Mouse (Mus musculus) heart, embryonic 13.5 days (tissue): ENCODE results near the gene Snx11. TPM values are rescaled to one million over a fixed set of nuclear protein-coding genes. Genes with fewer than 3 reads are reported as not detected.

Source experiments
- ATAC-seq: fragments of 200-750 bp; cut with Nextera tagmentation; 2 replicates; pipeline ENCODE4 v1.8.0; 2017; ENCODE audit warnings: moderate TSS enrichment; ENCODE audit not compliant: insufficient number of reproducible peaks, low FRiP score, low TSS enrichment; ENCODE audit errors: extremely low read depth
- H3K27ac ChIP-seq: fragments of 300-500 bp; sonication (generic); replicated peaks from 2 replicates; pipeline ENCODE4 v1.5.1; 2015; ENCODE audit warnings: moderate library complexity, mild to moderate bottlenecking, inconsistent platforms
- H3K27me3 ChIP-seq: fragments of 300-500 bp; sonication (generic); replicated peaks from 2 replicates; pipeline ENCODE4 v1.6.1; 2015; ENCODE audit warnings: mild to moderate bottlenecking, inconsistent platforms
- H3K36me3 ChIP-seq: fragments of 300-500 bp; sonication (generic); 2 replicates; pipeline ENCODE4 v1.6.1; 2015; ENCODE audit warnings: mild to moderate bottlenecking, inconsistent platforms
- H3K4me1 ChIP-seq: fragments of 300-500 bp; sonication (generic); 2 replicates; pipeline ENCODE4 v1.6.1; 2015; ENCODE audit warnings: inconsistent platforms
- H3K4me2 ChIP-seq: fragments of 300-500 bp; sonication (generic); 2 replicates; pipeline ENCODE4 v1.6.1; 2015; ENCODE audit warnings: inconsistent platforms, mild to moderate bottlenecking, moderate library complexity
- H3K4me3 ChIP-seq: fragments of 300-500 bp; sonication (generic); 2 replicates; pipeline ENCODE4 v1.5.1; 2015; ENCODE audit warnings: moderate library complexity, mild to moderate bottlenecking, inconsistent platforms
- H3K9ac ChIP-seq: fragments of 300-500 bp; sonication (generic); 2 replicates; pipeline ENCODE4 v1.6.1; 2015; ENCODE audit warnings: inconsistent platforms, mild to moderate bottlenecking, moderate library complexity
- H3K9me3 ChIP-seq: fragments of 300-500 bp; sonication (generic); 2 replicates; pipeline ENCODE4 v1.6.1; 2016; ENCODE audit warnings: inconsistent platforms
- WGBS: fragments of 180-500 bp; shearing (Covaris S2); methylation state at CpG from one replicate; pipeline ENCODE4 v1.1.7; 2015; ENCODE audit warnings: mixed read lengths; 5-methylcytosine and 5-hydroxymethylcytosine counted together
- polyA plus RNA-seq: library from polyadenylated mRNA; unstranded; fragments of >200 nt; fragmentation: Nextera tagmentation; extraction: Ambion mirVana; gene quantifications from 2 replicates; pipeline ENCODE4 v1.2.1, GENCODE M21; 2015

Snx11 gene
- polyA plus RNA-seq, 1 experiment from 2014 or later = 11.8 TPM

DNA sequence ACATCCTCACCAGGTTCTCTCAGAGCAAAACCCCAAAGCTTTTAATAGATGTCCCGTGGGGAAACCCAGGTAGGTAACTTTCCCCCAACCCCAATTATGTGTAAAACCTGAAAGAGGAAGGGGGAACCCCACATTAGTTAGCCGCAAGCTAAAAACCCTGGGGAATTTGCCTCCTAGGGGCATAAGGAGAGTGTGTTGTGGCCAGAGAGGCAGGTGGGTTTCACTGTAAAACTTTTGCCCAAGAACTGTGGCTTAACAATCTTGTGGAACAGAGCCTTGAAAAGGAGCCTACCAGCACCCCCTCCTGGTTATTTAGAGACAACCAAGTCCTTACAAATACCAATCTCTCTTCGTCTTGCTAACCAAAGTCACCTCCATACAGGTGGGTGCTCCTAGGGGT lies 2.8 kb downstream of the Snx11 start:
- Histone ChIP-seq H3K9ac (no peak overlapping the region), H3K36me3 (peaks cover 41% of the 10 kb centered on the region), H3K4me3 (no peak overlapping the region), H3K4me2 (no peak overlapping the region), H3K27me3 (no peaks in the 10 kb centered on the region), H3K9me3 (no peaks in the 10 kb centered on the region), H3K4me1 (peaks cover 9% of the 10 kb centered on the region), H3K27ac (no peak overlapping the region)
- no peak for ATAC-seq
- WGBS = 82% methylated on average over 3 of the region's 3 CpGs

DNA sequence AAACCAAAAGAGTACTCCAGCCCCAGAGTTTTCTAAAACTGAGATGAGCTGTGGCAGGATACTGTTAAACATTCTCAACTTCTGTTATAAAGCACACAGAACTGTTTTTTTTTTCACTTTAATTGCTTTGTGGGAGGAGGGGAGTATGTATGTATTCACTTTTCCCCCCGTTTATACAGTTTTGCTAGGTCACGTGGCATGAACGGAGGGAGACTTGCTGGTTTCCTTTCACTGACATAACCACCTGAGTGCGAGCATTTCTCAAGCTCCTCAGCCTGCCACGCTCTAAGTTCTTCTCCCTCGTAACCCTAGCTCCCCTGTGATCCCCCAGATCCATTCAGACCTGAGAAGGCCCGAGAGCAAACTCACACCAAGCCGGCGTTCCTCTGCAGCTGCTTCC lies 4.9 kb downstream of the Snx11 start:
- no peak overlapping the region for H3K4me3 ChIP-seq
- H3K36me3 ChIP-seq = peaks cover 62% of the 10 kb centered on the region
- no peak overlapping the region for H3K9ac ChIP-seq
- 90% methylated on average over 9 of the region's 9 CpGs for WGBS
- H3K27me3 ChIP-seq = no peaks in the 10 kb centered on the region
- H3K4me2 ChIP-seq = no peak overlapping the region
- no peak overlapping the region for H3K27ac ChIP-seq
- peaks cover 9% of the 10 kb centered on the region for H3K4me1 ChIP-seq
- no peaks in the 10 kb centered on the region for H3K9me3 ChIP-seq
- no peak for ATAC-seq

DNA sequence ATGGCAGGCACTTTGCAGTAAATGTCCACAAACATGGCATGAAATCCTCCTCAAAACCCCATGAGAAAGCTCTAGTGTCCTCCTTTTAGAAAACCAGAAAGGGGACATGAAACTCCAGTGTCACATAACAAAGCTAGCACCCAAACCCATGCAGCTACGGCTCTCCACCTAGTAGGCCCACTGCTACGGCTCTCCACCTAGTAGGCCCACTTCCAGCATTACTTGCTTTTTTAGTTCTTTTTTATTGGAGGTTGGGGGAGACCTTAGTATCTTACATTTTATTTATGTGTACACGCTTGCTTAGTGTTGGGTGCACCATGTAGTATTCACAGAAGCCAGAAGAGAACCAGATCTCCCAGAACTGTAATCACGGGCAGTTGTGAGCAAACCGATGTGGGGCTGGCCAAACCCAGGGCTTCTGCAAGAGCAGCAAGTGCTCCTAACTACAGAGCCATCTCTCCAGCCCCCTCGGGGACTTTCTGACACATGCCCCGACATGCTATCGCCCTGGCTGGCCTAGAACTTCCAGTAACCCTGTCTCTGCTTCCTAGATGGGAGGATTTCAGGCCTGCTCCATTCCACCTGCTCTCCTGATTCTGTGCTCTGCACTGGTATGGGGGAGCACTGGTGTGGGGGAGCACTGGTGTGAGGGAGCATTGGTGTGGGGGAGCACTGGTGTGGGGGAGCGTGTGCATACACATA lies 5.9 kb downstream of the Snx11 start:
- no peaks in the 10 kb centered on the region for H3K9me3 ChIP-seq
- H3K4me3 ChIP-seq = no peak overlapping the region
- WGBS = 92% methylated on average over 9 of the region's 9 CpGs
- H3K9ac ChIP-seq = no peak overlapping the region
- no peaks in the 10 kb centered on the region for H3K27me3 ChIP-seq
- H3K36me3 ChIP-seq = peaks cover 64% of the 10 kb centered on the region
- no peak overlapping the region for H3K4me2 ChIP-seq
- H3K27ac ChIP-seq = no peak overlapping the region
- peaks cover 3% of the 10 kb centered on the region for H3K4me1 ChIP-seq
- no peak for ATAC-seq

GRCm38 (mm10) chr11:96768240-96768639 lies 9.1 kb downstream of the Snx11 start:
- Histone ChIP-seq H3K4me2 (no peak overlapping the region), H3K36me3 (peaks cover 60% of the 10 kb centered on the region), H3K4me3 (no peak overlapping the region), H3K9ac (no peak overlapping the region), H3K4me1 (0 out of 2 replicates have a peak, but pooled peaks cover 5% of the 10 kb centered on the region), H3K27ac (0 out of 2 replicates have a peak overlapping the region, but pooled peaks have one; percentile 4), H3K27me3 (no peaks in the 10 kb centered on the region), H3K9me3 (no peaks in the 10 kb centered on the region)
- no peak for ATAC-seq
- 50% methylated on average over 9 of the region's 9 CpGs for WGBS

DNA sequence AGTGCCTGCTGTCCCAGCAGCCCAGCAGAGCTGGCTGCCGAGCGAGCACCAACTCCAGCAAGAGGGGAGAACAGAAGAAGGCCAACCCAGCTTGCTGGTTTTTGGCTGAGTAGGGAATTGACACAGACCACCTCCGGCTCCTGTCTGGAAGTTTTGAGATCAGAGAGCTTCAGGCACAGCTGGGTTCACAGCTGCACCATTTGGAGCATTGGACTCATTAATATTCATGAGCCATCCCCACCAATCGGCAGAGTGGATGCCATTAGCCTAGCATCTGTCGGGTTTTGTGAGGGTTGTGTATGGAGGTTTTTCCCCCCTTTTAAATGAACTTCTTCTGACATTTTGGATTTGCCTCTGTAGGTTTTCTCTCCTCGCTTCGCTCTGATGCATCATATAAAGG lies 10.3 kb downstream of the Snx11 start:
- H3K4me1 ChIP-seq = 0 out of 2 replicates have a peak, but pooled peaks cover 5% of the 10 kb centered on the region
- WGBS = 52% methylated on average over 7 of the region's 7 CpGs
- H3K9me3 ChIP-seq = no peaks in the 10 kb centered on the region
- no peak for ATAC-seq
- H3K4me2 ChIP-seq = no peak overlapping the region
- H3K36me3 ChIP-seq = peaks cover 48% of the 10 kb centered on the region
- no peak overlapping the region for H3K9ac ChIP-seq
- H3K4me3 ChIP-seq = no peak overlapping the region
- no peaks in the 10 kb centered on the region for H3K27me3 ChIP-seq
- no peak overlapping the region for H3K27ac ChIP-seq

- Histone ChIP-seq H3K4me1 (0 out of 2 replicates have a peak, but pooled peaks cover 5% of the 10 kb centered on the region), H3K27me3 (no peaks in the 10 kb centered on the region), H3K4me2 (no peak overlapping the region), H3K9ac (no peak overlapping the region), H3K4me3 (no peak overlapping the region), H3K36me3 (peaks cover 43% of the 10 kb centered on the region), H3K27ac (no peak overlapping the region), H3K9me3 (no peaks in the 10 kb centered on the region)
- whole genome bisulfite sequencing = 79% methylated on average over 12 of the region's 12 CpGs
- no peak for ATAC-seq
Observed at GRCm38 (mm10) chr11:96766555-96766954, 10.8 kb downstream of the Snx11 start.

- Histone ChIP-seq H3K9ac (no peak overlapping the region), H3K27ac (peak overlapping the region; percentile 53; the same call in 1 of the 2 replicates), H3K4me1 (0 out of 2 replicates have a peak, but pooled peaks cover 5% of the 10 kb centered on the region), H3K4me2 (no peak overlapping the region), H3K4me3 (no peak overlapping the region), H3K36me3 (peaks cover 34% of the 10 kb centered on the region), H3K27me3 (no peaks in the 10 kb centered on the region), H3K9me3 (no peaks in the 10 kb centered on the region)
- no peak for ATAC-seq
- 63% methylated on average over 7 of the region's 7 CpGs for WGBS
Observed at GRCm38 (mm10) chr11:96765645-96766044, 11.7 kb downstream of the Snx11 start.

DNA sequence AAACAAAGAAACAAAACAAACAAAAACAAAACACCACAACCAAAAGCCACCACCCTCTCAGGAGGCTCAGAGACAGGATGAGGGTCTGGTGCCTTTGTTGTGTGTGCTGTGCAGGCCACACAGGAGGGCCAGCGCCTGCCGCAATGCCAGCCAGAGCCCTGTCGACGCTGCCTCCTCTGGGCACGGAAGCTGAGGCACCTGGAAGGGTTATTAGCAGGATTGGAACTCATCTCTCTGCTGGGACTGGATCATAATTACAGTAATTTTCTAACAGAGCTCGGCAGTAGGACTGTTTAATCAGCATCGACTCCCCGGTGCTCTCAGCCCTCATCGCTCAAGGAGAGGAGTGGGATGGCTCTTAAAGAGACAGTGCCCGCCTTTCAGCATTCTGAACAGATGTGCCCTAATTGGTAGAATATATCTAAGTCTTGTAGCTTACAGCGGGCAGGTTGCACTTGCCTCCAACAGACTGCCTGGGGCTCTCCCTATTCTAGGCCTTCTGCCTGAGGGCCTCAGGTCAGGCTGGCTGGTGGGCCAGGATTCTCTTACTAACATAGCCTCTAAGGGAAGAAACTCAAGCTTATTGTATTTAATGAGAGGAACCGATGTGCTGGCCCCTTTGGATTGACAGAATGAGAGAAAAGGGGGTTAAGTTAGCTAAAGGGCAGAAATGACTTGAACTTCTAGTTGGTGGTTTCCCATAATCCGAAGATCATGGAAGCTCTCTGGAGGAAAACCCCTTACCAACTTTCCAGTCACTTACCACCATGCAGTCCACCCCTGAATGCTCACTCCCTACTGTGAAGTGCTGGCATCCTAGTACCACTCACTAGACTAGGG lies 12.6 kb downstream of the Snx11 start:
- no peak overlapping the region for H3K4me2 ChIP-seq
- 40% methylated on average over 13 of the region's 13 CpGs for WGBS
- H3K27me3 ChIP-seq = peaks cover 2% of the 10 kb centered on the region; the same call in 1 of the 2 replicates
- H3K36me3 ChIP-seq = peaks cover 25% of the 10 kb centered on the region
- 0 out of 2 replicates have a peak, but pooled peaks cover 5% of the 10 kb centered on the region for H3K4me1 ChIP-seq
- H3K9me3 ChIP-seq = no peaks in the 10 kb centered on the region
- ATAC-seq = no peak
- no peak overlapping the region for H3K4me3 ChIP-seq
- peak overlapping the region; percentile 2; the same call in 1 of the 2 replicates for H3K9ac ChIP-seq
- H3K27ac ChIP-seq = peak overlapping the region; percentile 62

GRCm38 (mm10) chr11:96762742-96763470 lies 14.5 kb downstream of the Snx11 start:
- no peak overlapping the region for H3K27ac ChIP-seq
- peaks cover 8% of the 10 kb centered on the region; the same call in 1 of the 2 replicates for H3K27me3 ChIP-seq
- 0 out of 2 replicates have a peak, but pooled peaks cover 5% of the 10 kb centered on the region for H3K4me1 ChIP-seq
- H3K36me3 ChIP-seq = peaks cover 7% of the 10 kb centered on the region
- ATAC-seq = no peak
- no peak overlapping the region for H3K4me3 ChIP-seq
- 68% methylated on average over 15 of the region's 15 CpGs for WGBS
- H3K9me3 ChIP-seq = no peaks in the 10 kb centered on the region
- H3K4me2 ChIP-seq = no peak overlapping the region
- H3K9ac ChIP-seq = no peak overlapping the region

- H3K9me3 ChIP-seq = no peaks in the 10 kb centered on the region
- H3K9ac ChIP-seq = no peak overlapping the region
- 0 out of 2 replicates have a peak, but pooled peaks cover 5% of the 10 kb centered on the region for H3K4me1 ChIP-seq
- no peaks in the 10 kb centered on the region for H3K36me3 ChIP-seq
- H3K27me3 ChIP-seq = peaks cover 8% of the 10 kb centered on the region; the same call in 1 of the 2 replicates
- H3K4me3 ChIP-seq = no peak overlapping the region
- WGBS = 51% methylated on average over 7 of the region's 7 CpGs
- H3K27ac ChIP-seq = no peak overlapping the region
- H3K4me2 ChIP-seq = no peak overlapping the region
- ATAC-seq = no peak
Observed at GRCm38 (mm10) chr11:96761984-96762383, 15.4 kb downstream of the Snx11 start.

DNA sequence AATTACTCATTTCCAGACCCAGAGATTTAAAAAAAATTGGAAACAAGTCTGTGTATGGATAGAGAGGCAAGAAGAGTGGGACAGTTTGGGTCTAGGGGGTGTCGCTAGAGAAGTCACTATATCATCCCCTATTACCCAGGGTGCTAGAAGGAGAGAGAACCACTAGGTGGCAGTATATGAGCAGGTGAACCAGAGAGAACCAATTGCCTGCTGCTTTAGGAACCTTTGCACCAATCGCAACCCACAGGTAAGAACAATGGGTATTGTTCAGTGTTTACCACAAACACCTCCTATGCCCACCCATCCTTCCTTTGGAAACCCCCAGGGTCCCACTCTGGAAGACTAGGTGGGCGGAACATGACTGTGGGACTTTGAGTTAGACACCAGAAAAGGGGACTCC lies 17.3 kb downstream of the Snx11 start:
- no peak overlapping the region for H3K4me3 ChIP-seq
- no peaks in the 10 kb centered on the region for H3K9me3 ChIP-seq
- no peaks in the 10 kb centered on the region for H3K36me3 ChIP-seq
- no peak overlapping the region for H3K4me2 ChIP-seq
- 41% methylated on average over 3 of the region's 3 CpGs for WGBS
- 0 out of 2 replicates have a peak, but pooled peaks cover 5% of the 10 kb centered on the region for H3K4me1 ChIP-seq
- no peak for ATAC-seq
- no peak overlapping the region for H3K9ac ChIP-seq
- no peak overlapping the region for H3K27ac ChIP-seq
- H3K27me3 ChIP-seq = peaks cover 8% of the 10 kb centered on the region; the same call in 1 of the 2 replicates
